Mouse (Mus musculus) adrenal gland, adult 8-10 months (tissue): ENCODE data around the gene Tspyl2. TPM values are rescaled to one million over a fixed set of nuclear protein-coding genes. Genes with fewer than 3 reads are reported as not detected.

ENCODE experiments used
- total RNA-seq, 4 experiments: library from RNA; stranded (reverse); gene quantifications; 2 replicates each; pipeline ENCODE4 v1.2.4; 2022

The Tspyl2 gene
- total RNA-seq, 4 experiments from 2014 or later, result 43.6 to 97.6 (median 77.6) TPM

Other genes with a start within 250 kb of the Tspyl2 start
- 10 to 100 TPM; 31.6 to 64.3 (median 46.3) TPM for gene Iqsec2, start 198.2 kb downstream of the Tspyl2 start, total RNA-seq
- gene Kdm5c, start 109.4 kb downstream of the Tspyl2 start, total RNA-seq, result 10 to 100 TPM; 57.9 to 98.4 (median 77.3) TPM
- gene Kantr, start 14.9 kb downstream of the Tspyl2 start, total RNA-seq, result 10 to 100 TPM; 12.9 to 21.2 (median 18.2) TPM
- 1 to 10 TPM; 1.2 to 4.1 (median 2.9) TPM for gene Gpr173, start 26.3 kb upstream of the Tspyl2 start, total RNA-seq
- not detected for gene Cldn34a, start 220.9 kb upstream of the Tspyl2 start, total RNA-seq